Mouse (Mus musculus) cortical plate, adult 2 months (tissue): Measurements from ENCODE around the gene Gm42878. TPM values are rescaled to one million over a fixed set of nuclear protein-coding genes. Genes with fewer than 3 reads are reported as not detected.
"Not testable (repeated sequence)": the region's sequence is repeated elsewhere in the genome, so short reads cannot be mapped to it uniquely, and the experiment has no call there.

Experiments
- H3K27ac ChIP-seq: fragments of 200-500 bp; 2 replicates; pipeline ENCODE4 v1.5.1; 2012; ENCODE audit warnings: low read length, control low read depth, inconsistent platforms; ENCODE audit not compliant: insufficient read depth
- H3K4me1 ChIP-seq: fragments of 200-500 bp; 2 replicates; pipeline ENCODE4 v1.6.1; 2011; ENCODE audit warnings: low read length; ENCODE audit not compliant: control insufficient read depth, insufficient read depth
- H3K4me3 ChIP-seq: fragments of 200-500 bp; 2 replicates; pipeline ENCODE4 v1.5.1; 2011; ENCODE audit warnings: mild to moderate bottlenecking, low read length, control low read depth; ENCODE audit not compliant: insufficient read depth
- CTCF ChIP-seq: fragments of 200-500 bp; IDR thresholded peaks from 2 replicates; pipeline ENCODE4 v1.5.1; 2011; ENCODE audit warnings: mild to moderate bottlenecking, control low read depth, low read length; ENCODE audit not compliant: insufficient read depth; ENCODE audit errors: extremely low read depth
- POLR2A ChIP-seq: fragments of 200-500 bp; IDR thresholded peaks from 2 replicates; pipeline ENCODE4 v1.6.1; 2011; ENCODE audit warnings: mild to moderate bottlenecking, low read length, control low read depth; ENCODE audit not compliant: insufficient read depth; ENCODE audit errors: extremely low read depth
- polyA plus RNA-seq: library from polyadenylated mRNA; depleted of rRNA; stranded (reverse); fragments of >200 nt; gene quantifications from 2 replicates; pipeline ENCODE4 v1.2.3, GENCODE M21; 2012; rRNA removed

Gene Gm42878
- polyA plus RNA-seq, 1 experiment: 0.40 TPM

DNA sequence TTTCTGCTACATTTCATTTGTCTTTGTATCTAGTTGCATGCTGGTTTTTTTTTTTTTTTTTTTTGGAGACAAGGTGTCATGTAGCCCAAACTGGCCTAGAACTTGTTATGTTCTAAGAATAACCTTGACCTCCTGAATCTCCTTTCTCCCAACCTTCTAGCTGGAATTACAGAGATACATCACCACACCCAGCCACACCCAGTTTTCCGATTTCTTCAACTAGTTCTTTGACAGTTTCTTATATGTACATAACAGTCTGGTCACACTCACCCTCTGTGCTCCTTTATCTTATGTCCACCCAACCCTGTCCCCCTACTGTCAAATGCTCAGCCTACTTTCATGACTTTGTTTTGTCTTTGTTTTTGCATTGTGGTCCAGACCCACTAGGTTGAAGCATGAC, 38.4 kb downstream of the Gm42878 start:
- H3K27ac ChIP-seq: no peak overlapping the region
- no peak overlapping the region for H3K4me3 ChIP-seq
- no peak for TF ChIP-seq CTCF
- no peak for TF ChIP-seq POLR2A
- H3K4me1 ChIP-seq: no peaks in the 10 kb centered on the region

DNA sequence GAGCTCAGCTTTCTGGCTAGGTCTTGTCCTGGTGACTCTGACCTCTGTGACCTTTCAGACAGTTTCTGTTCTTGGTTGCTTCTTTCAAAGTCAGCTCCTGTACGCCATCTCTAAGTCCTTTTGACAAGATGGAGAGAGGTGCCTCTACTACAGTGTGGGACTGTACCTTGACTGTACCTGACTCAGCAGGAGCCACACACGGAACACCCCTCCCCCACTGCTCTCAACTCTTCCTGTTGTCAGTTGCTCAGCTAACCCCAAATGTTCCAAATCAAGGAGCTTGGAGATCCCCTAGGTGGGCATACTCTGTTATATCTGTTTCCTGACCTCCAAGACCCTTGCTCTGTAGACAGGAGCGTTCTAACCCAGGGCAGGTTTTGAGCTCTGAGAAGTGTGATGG, 42.1 kb downstream of the Gm42878 start, which contains the start of gene Adam1b:
Adam1b (minus strand) TSS at position 205 of the 400 bp plus-strand sequence.
- TF ChIP-seq POLR2A (no peak), CTCF (no peak)
- Histone ChIP-seq H3K4me3 (no peak within 1 kb of the TSS), H3K4me1 (no peaks in the 10 kb centered on the region), H3K27ac (no peak within 1 kb of the TSS)

DNA sequence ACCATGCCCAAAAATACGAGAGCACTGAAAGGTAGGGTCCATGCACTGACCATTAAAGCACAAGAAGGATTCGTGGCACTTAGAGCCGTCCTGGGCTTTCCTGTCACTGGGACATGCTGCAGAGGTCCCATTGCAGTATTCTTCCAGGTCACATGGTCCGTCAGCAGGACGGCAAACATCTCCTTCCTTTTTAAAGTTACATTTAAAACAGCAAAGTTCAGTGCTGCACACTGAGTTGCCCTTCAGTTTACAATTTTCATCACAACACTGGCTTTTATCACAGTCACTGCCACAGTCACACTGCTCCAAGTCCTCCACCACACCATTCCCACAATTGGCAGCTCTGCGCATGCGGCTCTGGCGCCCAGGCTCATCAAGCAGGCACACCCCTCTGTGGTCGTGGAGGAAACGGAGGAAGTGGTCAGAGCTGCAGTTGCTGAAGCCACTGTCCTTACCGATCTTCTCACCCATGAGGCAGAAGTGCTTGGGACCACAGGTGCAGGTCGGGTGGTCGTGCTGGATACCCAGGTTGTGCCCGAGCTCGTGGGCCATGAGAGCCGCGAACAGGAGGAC, 43.8 kb downstream of the Gm42878 start:
- H3K4me3 ChIP-seq, H3K27ac ChIP-seq, H3K4me1 ChIP-seq: not testable (repeated sequence)

DNA sequence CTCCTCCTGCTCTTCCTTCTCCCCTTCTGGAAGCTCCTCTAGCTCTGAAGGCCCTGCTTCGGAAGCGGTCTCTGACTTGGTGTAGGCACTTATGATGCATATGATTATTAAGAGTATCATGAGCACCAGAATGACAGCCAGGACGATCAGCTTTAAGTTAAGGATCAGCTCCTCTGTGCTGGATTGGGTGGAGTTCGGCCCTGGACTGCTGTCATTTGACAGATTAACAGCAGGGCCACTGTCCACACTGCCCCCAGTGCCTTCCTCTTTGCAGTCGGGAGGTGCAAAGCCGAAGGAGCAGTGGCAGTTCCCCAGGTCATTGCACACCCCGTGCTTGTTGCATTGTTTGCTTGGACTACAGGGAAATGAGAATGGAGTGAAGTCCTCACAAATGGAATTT, 44.6 kb downstream of the Gm42878 start:
- Histone ChIP-seq H3K27ac (no peak overlapping the region), H3K4me3 (no peak overlapping the region), H3K4me1 (no peaks in the 10 kb centered on the region)
- TF ChIP-seq CTCF (no peak), POLR2A (no peak)

- no peak for TF ChIP-seq CTCF
- TF ChIP-seq POLR2A: no peak
- no peak overlapping the region for H3K27ac ChIP-seq
- no peak overlapping the region for H3K4me3 ChIP-seq
- H3K4me1 ChIP-seq: peaks cover 7% of the 10 kb centered on the region
These were observed 52.0 kb downstream of the Gm42878 start for GRCm38 (mm10) chr5:121493305-121493704.

DNA sequence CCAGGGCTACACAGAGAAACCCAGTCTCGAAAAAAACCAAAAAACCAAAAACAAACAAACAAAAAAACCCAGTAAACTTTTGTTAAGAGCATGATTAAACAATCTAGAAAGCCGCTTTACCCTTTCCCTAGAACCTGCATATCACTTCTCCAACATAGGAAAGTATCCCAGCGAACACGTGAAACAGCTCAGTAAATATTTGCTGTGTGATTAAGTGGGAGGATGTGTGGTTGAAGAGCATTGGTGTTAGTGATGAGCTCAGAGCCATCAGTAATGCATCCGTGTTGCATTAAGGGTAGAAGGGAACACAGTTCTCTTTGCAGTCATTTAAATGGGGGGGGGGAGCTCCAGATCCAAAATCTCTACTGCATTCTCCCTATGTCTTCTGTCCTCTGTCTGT, 60.5 kb downstream of the Gm42878 start:
- no peaks in the 10 kb centered on the region for H3K4me1 ChIP-seq
- no peak overlapping the region for H3K27ac ChIP-seq
- TF ChIP-seq CTCF (no peak), POLR2A (no peak)
- H3K4me3 ChIP-seq: no peak overlapping the region

GRCm38 (mm10) chr5:121477680-121478079, 67.6 kb downstream of the Gm42878 start:
- TF ChIP-seq CTCF (0 out of 2 replicates have a peak, but pooled peaks have one; percentile 1), POLR2A (no peak)
- no peak overlapping the region for H3K27ac ChIP-seq
- H3K4me1 ChIP-seq: no peaks in the 10 kb centered on the region
- no peak overlapping the region for H3K4me3 ChIP-seq

GRCm38 (mm10) chr5:121476040-121476439, 69.2 kb downstream of the Gm42878 start:
- Histone ChIP-seq H3K27ac (no peak overlapping the region), H3K4me1 (no peaks in the 10 kb centered on the region), H3K4me3 (no peak overlapping the region)
- no peak for TF ChIP-seq POLR2A
- no peak for TF ChIP-seq CTCF

DNA sequence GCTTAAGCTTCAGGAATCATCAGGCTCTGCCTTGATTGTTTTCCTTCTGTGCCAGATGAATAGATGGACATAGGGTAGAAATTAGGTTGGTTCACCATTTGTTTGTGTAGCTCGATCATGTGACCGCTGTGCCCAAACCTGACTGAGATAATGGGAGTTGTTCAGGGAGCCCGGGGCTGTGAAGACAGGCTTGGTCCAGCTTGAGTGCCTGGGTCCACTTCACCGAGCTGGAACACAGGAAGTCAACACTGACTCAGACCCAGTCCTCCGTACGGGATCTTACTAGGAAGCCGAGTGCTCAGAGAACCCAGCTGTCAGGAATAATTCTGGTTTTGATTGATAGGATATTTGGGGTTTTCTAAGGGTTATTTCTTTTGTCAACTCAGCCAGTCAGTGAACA, 70.7 kb downstream of the Gm42878 start:
- no peak overlapping the region for H3K27ac ChIP-seq
- no peaks in the 10 kb centered on the region for H3K4me1 ChIP-seq
- no peak overlapping the region for H3K4me3 ChIP-seq
- TF ChIP-seq CTCF (no peak), POLR2A (no peak)

- TF ChIP-seq CTCF: no peak
- TF ChIP-seq POLR2A: no peak
- no peak overlapping the region for H3K27ac ChIP-seq
These were observed 72.9 kb downstream of the Gm42878 start for GRCm38 (mm10) chr5:121472411-121472810.

DNA sequence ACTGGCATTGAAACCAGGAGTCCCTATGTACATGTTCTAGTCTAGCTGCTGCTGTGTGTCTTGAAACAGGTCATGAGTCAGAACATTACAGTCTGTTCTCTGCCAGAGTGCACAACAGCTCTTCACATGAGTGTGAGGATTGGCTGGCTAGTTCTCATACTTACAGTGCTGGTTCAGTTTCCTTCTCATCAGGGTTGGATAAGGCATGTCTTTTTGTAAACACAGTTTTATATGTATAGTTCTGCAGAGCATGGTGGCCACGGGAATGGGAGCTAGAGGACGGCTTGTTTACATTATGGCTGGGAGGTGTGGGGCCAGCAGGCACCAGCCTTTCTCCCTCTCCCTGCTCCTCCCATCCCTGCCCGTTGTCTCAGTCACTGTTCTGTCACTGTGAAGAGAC, 75.7 kb downstream of the Gm42878 start:
- no peak overlapping the region for H3K4me3 ChIP-seq
- TF ChIP-seq CTCF (no peak), POLR2A (no peak)
- H3K27ac ChIP-seq: no peak overlapping the region
- H3K4me1 ChIP-seq: no peaks in the 10 kb centered on the region

More at GRCm38 (mm10) chr5:121472411-121472810, 72.9 kb downstream of the Gm42878 start:
- no peak overlapping the region for H3K4me3 ChIP-seq
- H3K4me1 ChIP-seq: no peaks in the 10 kb centered on the region

Other genes with a start within 250 kb of the Gm42878 start
- 124 and 134 TPM in 2 replicates for gene Trafd1, start 159.8 kb downstream of the Gm42878 start, polyA plus RNA-seq
- gene Naa25, start 147.5 kb downstream of the Gm42878 start, polyA plus RNA-seq: 21.6 TPM in 2 replicates
- gene Tmem116, start 93.6 kb downstream of the Gm42878 start, polyA plus RNA-seq: 6.8 and 10.7 TPM in 2 replicates
- 92.1 and 101 TPM in 2 replicates for gene Erp29, start 93.0 kb downstream of the Gm42878 start, polyA plus RNA-seq
- gene Adam1b, start 42.0 kb downstream of the Gm42878 start, polyA plus RNA-seq: not detected in 2 replicates
- gene Adam1a, start within 50 bp of the Gm42878 start, polyA plus RNA-seq: 17.3 and 18.9 TPM in 2 replicates
- 94.9 and 100 TPM in 2 replicates for gene Mapkapk5, start 423 bp upstream of the Gm42878 start, polyA plus RNA-seq
- 198 TPM in 2 replicates for gene Aldh2, start 48.3 kb upstream of the Gm42878 start, polyA plus RNA-seq
- gene Acad12, start 73.5 kb upstream of the Gm42878 start, polyA plus RNA-seq: 4.5 and 5.1 TPM in 2 replicates
- 4.6 and 5.0 TPM in 2 replicates for gene Acad10, start 115.0 kb upstream of the Gm42878 start, polyA plus RNA-seq
- gene Brap, start 115.1 kb upstream of the Gm42878 start, polyA plus RNA-seq: 51.8 and 57.5 TPM in 2 replicates
- 136 and 139 TPM in 2 replicates for gene Atxn2, start 165.9 kb upstream of the Gm42878 start, polyA plus RNA-seq